Mouse (Mus musculus) brain, embryonic 14.5 days (tissue): ENCODE measurements around the gene Pip4p1. TPM values are rescaled to one million over a fixed set of nuclear protein-coding genes. Genes with fewer than 3 reads are reported as not detected.
"Not testable (repeated sequence)": the region's sequence is repeated elsewhere in the genome, so short reads cannot be mapped to it uniquely, and the experiment has no call there.

Experiments
- DNase-seq: peaks from one replicate; pipeline ENCODE4 v3.0.0-alpha.2; 2011; ENCODE audit warnings: low read depth
- CTCF ChIP-seq: fragments of 200-500 bp; IDR thresholded peaks from 2 replicates; pipeline ENCODE4 v1.5.1; 2012; ENCODE audit warnings: inconsistent platforms, mild to moderate bottlenecking, moderate library complexity, borderline replicate concordance; ENCODE audit not compliant: insufficient read depth, insufficient read length; ENCODE audit errors: extremely low read depth
- POLR2A ChIP-seq: fragments of 200-500 bp; IDR thresholded peaks from 2 replicates; pipeline ENCODE4 v1.6.1; 2012; ENCODE audit warnings: mild to moderate bottlenecking, inconsistent platforms, borderline replicate concordance; ENCODE audit not compliant: poor library complexity, insufficient read depth, insufficient read length, severe bottlenecking; ENCODE audit errors: extremely low read depth
- polyA plus RNA-seq: library from polyadenylated mRNA; depleted of rRNA; stranded (reverse); fragments of >200 nt; gene quantifications from 2 replicates; pipeline ENCODE4 v1.2.3, GENCODE M21; 2012

Gene Pip4p1
- polyA plus RNA-seq, 1 experiment: 131 TPM

DNA sequence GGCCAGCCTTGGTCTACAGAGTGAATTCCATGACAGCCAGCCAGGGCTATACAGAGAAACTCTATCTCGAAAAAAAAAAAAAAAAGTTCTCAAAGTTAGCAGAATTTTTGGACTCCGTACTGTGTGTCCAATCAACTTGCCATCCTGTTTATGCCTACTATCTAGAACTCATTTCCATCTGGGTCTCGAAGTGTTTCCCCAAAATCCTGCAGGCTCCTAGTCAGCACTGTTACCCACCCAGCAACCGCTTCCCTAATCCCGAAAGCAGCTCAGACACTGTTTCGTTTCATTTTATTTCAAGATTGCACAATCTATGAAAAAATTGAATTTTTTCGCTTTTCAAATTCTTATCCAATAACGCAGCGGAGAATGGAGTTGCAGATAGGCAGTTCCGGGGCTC, 24.8 kb upstream of the Pip4p1 start:
- TF ChIP-seq CTCF (no peak), POLR2A (no peak)

DNA sequence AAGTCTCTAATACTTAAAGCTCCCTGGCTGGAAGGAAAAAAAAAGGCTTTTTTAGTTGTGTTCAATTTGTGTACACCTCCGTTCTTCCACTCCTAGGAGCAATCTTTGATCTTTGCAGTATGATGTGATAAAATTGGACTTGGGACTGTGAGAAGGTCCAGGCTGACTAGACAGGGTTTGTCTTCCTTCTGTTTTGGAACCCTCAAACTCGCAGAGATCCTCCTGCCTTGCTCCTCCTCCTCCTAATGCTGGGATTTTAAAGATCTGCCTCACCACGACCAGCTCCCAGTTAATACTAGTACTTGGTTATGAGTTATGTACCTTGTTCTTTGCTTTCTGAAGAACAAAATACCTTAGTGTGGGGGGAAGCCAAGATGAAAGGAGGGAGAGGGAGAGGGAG, 14.9 kb upstream of the Pip4p1 start:
- not testable (repeated sequence) for DNase-seq

More for the DNA sequence above, 24.8 kb upstream of the Pip4p1 start:
- DNase-seq: no peak

GRCm38 (mm10) chr14:50945081-50945480, 14.4 kb upstream of the Pip4p1 start:
- not testable (repeated sequence) for DNase-seq

DNA sequence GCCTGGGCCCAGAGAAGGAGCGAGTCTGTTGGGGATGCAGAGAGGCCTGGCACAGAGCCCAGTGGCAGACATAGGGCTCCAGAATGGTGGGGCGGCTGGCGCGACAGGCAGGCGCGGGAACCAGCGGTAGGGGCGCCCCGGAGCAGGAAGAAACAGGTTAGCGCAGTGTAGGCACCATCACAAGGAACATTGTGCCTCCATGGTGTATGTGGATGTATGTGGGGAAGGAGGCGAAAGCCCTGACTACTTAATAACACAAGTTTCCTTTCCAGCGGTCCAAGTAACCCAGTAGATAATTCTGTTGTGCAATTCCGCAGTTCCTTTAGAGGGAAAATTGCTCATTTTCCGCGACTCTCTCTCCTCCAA, 14.0 kb upstream of the Pip4p1 start:
- DNase-seq: peak; percentile 82

GRCm38 (mm10) chr14:50943932-50944667, 13.4 kb upstream of the Pip4p1 start, which contains the start of gene Gm49342:
TSS of gene Gm49342 (plus strand) at chr14:50944517.
- peak; percentile 25; the same call in 1 of the 2 replicates for TF ChIP-seq POLR2A
- TF ChIP-seq CTCF: peak; percentile 27; the same call in 1 of the 2 replicates
- peak; percentile 94 for DNase-seq

DNA sequence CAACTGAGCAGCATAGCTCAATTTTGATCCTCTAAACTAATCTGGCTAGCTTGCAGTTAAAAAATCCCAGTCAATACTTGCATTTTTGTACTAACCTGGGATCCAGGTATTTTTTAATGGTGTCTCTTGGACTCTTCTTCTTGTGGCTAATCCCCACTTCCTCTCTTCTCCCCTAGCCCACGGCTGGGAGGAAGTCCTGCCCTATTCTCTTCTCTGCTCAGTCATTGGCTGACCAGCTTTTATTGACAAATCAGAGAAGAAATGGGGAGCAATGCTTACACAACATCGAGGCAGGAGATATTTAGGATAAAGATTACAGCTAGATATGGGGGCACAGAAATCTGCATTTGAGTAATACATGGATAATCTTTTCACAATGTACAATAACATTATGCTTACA, 8.3 kb upstream of the Pip4p1 start:
- DNase-seq: no peak
- no peak for TF ChIP-seq CTCF
- TF ChIP-seq POLR2A: no peak

DNA sequence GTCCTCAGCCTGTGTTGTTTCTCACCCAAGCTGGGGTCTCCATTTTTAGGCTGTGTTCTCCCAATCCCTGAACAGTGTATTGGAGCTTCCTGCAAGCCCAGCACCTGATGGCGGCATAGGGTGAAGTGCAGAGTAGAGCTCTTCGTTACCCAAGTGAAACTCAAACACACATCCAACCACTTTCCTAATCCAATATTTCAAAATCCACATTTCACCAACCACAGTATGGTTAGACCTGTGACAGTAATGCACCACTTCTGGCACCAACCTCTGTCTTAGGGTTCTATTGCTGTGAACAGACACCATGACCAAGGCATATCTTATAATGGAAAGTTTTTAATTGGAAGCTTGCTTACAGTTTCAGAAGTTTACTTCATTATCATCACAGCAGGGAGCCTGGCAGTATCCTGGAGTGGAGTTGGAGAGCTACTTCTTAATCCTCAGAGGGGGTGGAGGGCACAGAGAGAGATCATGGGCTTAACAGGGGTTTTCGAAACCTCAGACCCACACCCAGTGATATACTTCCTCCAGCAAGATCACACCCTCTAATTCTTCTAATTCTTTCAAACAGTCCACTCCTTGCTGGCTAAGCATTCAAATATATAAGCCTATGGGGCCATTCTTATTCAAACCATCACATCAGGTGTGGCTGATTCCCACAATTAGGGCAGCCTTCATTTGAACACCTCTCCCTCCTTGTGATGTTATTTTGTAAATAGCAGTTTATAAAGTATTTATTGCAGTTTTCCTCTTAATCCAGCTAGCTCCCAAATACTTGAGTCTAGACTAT, 7.7 kb upstream of the Pip4p1 start:
- no peak for TF ChIP-seq POLR2A
- no peak for TF ChIP-seq CTCF
- no peak for DNase-seq

- TF ChIP-seq POLR2A: no peak
- no peak for TF ChIP-seq CTCF
- DNase-seq: no peak
These were observed 6.0 kb upstream of the Pip4p1 start for GRCm38 (mm10) chr14:50936649-50937048.

- no peak for DNase-seq
- TF ChIP-seq POLR2A: no peak
- no peak for TF ChIP-seq CTCF
These were observed 901 bp upstream of the Pip4p1 start for GRCm38 (mm10) chr14:50931493-50932020.

GRCm38 (mm10) chr14:50930377-50930753, 291 bp downstream of the Pip4p1 start:
- DNase-seq: no peak
- TF ChIP-seq POLR2A (no peak), CTCF (no peak)

DNA sequence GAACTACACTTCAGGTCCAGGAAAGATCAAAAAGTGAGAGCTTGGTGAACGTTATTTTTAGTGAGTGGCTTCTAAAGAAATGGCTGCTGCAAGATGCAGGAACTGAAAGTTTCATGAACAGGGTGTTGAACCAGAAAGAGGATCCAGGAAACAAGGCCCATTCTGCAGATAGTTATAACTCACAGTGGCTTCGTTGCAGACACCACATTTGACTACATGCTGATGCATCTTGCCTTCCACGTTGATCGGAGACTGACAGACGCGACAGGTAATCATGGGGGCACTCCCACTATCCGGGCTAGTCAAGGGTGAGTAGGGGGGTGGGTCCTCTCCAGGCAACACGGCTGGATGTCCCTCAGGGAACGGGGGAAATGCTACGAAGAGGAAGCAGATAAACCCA, 705 bp downstream of the Pip4p1 start:
- no peak for DNase-seq
- no peak for TF ChIP-seq CTCF
- TF ChIP-seq POLR2A: no peak

DNA sequence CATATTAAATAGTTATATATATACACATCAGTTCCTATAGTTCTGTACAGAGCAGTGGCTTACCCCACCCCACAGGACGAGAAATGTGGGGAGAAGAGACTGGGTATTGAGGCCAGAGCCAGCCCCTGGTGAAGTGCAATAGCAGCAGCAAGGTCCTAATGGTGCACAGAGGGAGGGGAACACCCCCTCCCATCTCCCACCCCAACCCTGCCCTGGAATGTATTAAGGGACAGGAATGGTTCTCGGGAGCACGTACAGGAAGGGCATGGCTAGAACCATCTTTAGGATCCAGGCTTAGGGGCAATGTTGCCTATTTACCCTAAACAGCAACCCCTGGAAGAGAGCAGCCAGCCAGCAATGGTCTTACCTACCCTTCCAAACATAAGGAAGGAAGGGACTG, 3.3 kb downstream of the Pip4p1 start:
- no peak for TF ChIP-seq CTCF
- TF ChIP-seq POLR2A: no peak
- DNase-seq: no peak

DNA sequence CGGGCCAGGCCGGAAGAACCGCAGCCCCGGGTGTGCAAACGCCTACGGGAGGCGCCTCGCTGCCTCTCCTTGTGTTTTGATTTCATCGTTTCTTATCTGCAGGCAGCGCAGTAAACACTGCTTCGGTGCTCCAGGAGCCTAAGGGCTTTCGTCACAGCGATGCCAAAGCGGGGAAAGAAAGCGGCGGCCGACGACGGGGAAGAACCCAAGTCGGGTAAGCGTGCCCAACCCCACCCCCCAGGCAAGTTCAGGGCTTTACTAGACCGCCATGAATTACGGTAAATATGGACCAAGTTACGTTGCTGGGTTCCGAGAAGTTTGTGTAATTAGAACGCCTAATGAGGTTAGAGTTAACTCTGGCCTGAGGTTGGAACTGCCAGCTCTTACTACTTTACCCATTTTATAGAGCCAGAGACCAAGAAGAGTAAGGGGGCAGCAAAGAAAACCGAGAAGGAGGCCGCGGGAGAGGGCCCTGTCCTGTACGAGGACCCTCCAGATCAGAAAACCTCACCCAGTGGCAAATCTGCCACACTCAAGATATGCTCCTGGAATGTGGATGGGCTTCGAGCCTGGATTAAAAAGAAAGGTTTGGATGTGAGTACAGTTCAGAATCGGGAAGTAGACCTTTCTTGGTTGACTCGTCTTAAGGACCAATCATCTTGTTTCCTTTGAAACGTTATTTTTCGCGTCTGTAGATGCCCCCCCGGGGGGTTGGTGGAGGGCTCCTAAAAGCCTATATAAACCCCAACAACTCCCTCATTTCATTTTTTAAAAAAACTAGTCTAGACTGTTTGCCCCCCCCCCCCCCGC, 5.3 kb downstream of the Pip4p1 start:
- TF ChIP-seq CTCF (no peak), POLR2A (no peak)
- DNase-seq: no peak
